ENCODE assay signal across 19 mouse cellular contexts in genomic region chr2:48597793-48598583, GRCm38 (mm10).
DNase-seq lines count a peak whose midpoint lies in the region; ATAC-seq and TF ChIP-seq lines count a peak whose summit lies in the region.
"Had no signal": no experiment of that assay in that cellular context is flagged by ENCODE, and none has a peak within 500 bp of the region (broad histone marks: within the 10 kb centered on the region; RNA-seq: fewer than 3 reads in every experiment).

No protein-coding gene starts in this region.

- no peak overlapping the region for H3K4me2 ChIP-seq in limb, embryonic 13.5 days (replicated peaks)
- H3K4me2 ChIP-seq: embryonic facial prominence, embryonic 13.5 days; forebrain, embryonic 12.5 days; heart, embryonic 12.5 days; hindbrain, embryonic 14.5 days had no signal

- no peak overlapping the region for H3K9ac ChIP-seq in limb, embryonic 13.5 days
- H3K9ac ChIP-seq: embryonic facial prominence, embryonic 13.5 days; forebrain, embryonic 12.5 days; heart, embryonic 12.5 days; hindbrain, embryonic 14.5 days had no signal

- 16% methylated on average over 5 of the region's 5 CpGs for WGBS in limb, embryonic 13.5 days
- 36% methylated on average over 5 of the region's 5 CpGs for WGBS in cerebellum, adult 2 months

- TF ChIP-seq POLR2A in cerebellum, adult 2 months (IDR thresholded peaks at IDR 0.05; ENCODE audit: borderline replicate concordance, insufficient read depth, low read length) = no peak

- DNase-seq in retina, embryonic 14.5 days (ENCODE audit: low spot score) = peak; percentile 57
- DNase-seq in retina, postnatal 1 day = no peak
- DNase-seq in embryo, embryonic 9.5 days (ENCODE audit: extremely low spot score) = peak; percentile 28
- no peak for DNase-seq in cerebellum, adult 2 months
- DNase-seq in thymus, postnatal 25 days = no peak
- no peak for DNase-seq in thymus, postnatal 0 days (ENCODE audit: low spot score)
- DNase-seq: adrenal gland, adult 8-10 months; adrenal gland, postnatal 36 days; cerebellum, adult 8-10 months; cerebellum, postnatal 14 days; gastrocnemius, postnatal 10 days; heart, adult 2 months had no signal

- TF ChIP-seq CTCF in cerebellum, adult 2 months (IDR thresholded peaks at IDR 0.05; ENCODE audit: borderline replicate concordance, insufficient read depth, low read depth, low read length) = no peak

- H3K4me3 ChIP-seq in limb, embryonic 13.5 days = no peak overlapping the region
- no peak overlapping the region for H3K4me3 ChIP-seq in cerebellum, adult 2 months (replicated peaks; ENCODE audit: insufficient read depth, low read depth, low read length)
- H3K4me3 ChIP-seq: embryonic facial prominence, embryonic 13.5 days; forebrain, embryonic 12.5 days; heart, adult 2 months; heart, embryonic 12.5 days; hindbrain, embryonic 10.5 days had no signal

- H3K36me3 ChIP-seq in limb, embryonic 13.5 days = no peaks in the 10 kb centered on the region
- H3K36me3 ChIP-seq: embryonic facial prominence, embryonic 13.5 days; forebrain, embryonic 12.5 days; heart, embryonic 12.5 days; hindbrain, embryonic 10.5 days had no signal

- no peak overlapping the region for H3K27ac ChIP-seq in limb, embryonic 13.5 days
- no peak overlapping the region for H3K27ac ChIP-seq in cerebellum, adult 2 months (ENCODE audit: insufficient read depth, low read length)
- H3K27ac ChIP-seq: embryonic facial prominence, embryonic 13.5 days; forebrain, embryonic 12.5 days; heart, adult 2 months; hindbrain, embryonic 10.5 days; hindbrain, embryonic 14.5 days had no signal

- H3K27me3 ChIP-seq in limb, embryonic 13.5 days = no peaks in the 10 kb centered on the region
- H3K27me3 ChIP-seq in cerebellum, adult 2 months (ENCODE audit: control insufficient read depth, insufficient read depth, low read length) = no peaks in the 10 kb centered on the region
- H3K27me3 ChIP-seq: embryonic facial prominence, embryonic 13.5 days; forebrain, embryonic 12.5 days; heart, embryonic 12.5 days had no signal

- peaks cover 23% of the 10 kb centered on the region for H3K4me1 ChIP-seq in limb, embryonic 13.5 days
- no peaks in the 10 kb centered on the region for H3K4me1 ChIP-seq in cerebellum, adult 2 months (ENCODE audit: control insufficient read depth, insufficient read depth, low read length)
- H3K4me1 ChIP-seq: forebrain, embryonic 12.5 days; heart, embryonic 12.5 days had no signal

- no peaks in the 10 kb centered on the region for H3K9me3 ChIP-seq in limb, embryonic 13.5 days
- H3K9me3 ChIP-seq: embryonic facial prominence, embryonic 13.5 days; forebrain, embryonic 12.5 days; heart, embryonic 12.5 days; hindbrain, embryonic 10.5 days had no signal

- ATAC-seq in limb, embryonic 13.5 days (ENCODE audit: low FRiP score, low read depth) = peak; percentile 58
- ATAC-seq: forebrain, embryonic 16.5 days had no signal

Comparison
In these comparisons a context has a peak if more than half of its experiments do, and no peak if none do; other contexts are left out.
1. DNase-seq: peak in retina, embryonic 14.5 days (single experiment) and embryo, embryonic 9.5 days (single experiment); none in retina, postnatal 1 day (single experiment), cerebellum, adult 2 months (0 of 2), thymus, postnatal 25 days (single experiment) and thymus, postnatal 0 days (single experiment).